Mouse (Mus musculus) kidney, embryonic 15.5 days (tissue): ENCODE data around the gene Sned1. TPM values are rescaled to one million over a fixed set of nuclear protein-coding genes. Genes with fewer than 3 reads are reported as not detected.
"Not testable (repeated sequence)": the region's sequence is repeated elsewhere in the genome, so short reads cannot be mapped to it uniquely, and the experiment has no call there.

Experiments
- ATAC-seq: fragments of 200-750 bp; cut with Nextera tagmentation; replicated peaks from 2 replicates; pipeline ENCODE4 v1.8.0; 2017; ENCODE audit warnings: moderate TSS enrichment; ENCODE audit not compliant: low FRiP score
- H3K27ac ChIP-seq: fragments of 300-500 bp; sonication (generic); 2 replicates; pipeline ENCODE4 v1.5.1; 2015; ENCODE audit warnings: mild to moderate bottlenecking, inconsistent platforms
- H3K27me3 ChIP-seq: fragments of 300-500 bp; sonication (generic); 2 replicates; pipeline ENCODE4 v1.6.1; 2015; ENCODE audit warnings: inconsistent platforms
- H3K36me3 ChIP-seq: fragments of 300-500 bp; sonication (generic); 2 replicates; pipeline ENCODE4 v1.6.1; 2015; ENCODE audit warnings: inconsistent platforms
- H3K4me1 ChIP-seq: fragments of 300-500 bp; sonication (generic); 2 replicates; pipeline ENCODE4 v1.6.1; 2015; ENCODE audit warnings: inconsistent platforms
- H3K4me2 ChIP-seq: fragments of 300-500 bp; sonication (generic); 2 replicates; pipeline ENCODE4 v1.6.1; 2015; ENCODE audit warnings: moderate library complexity, mild to moderate bottlenecking, inconsistent platforms
- H3K4me3 ChIP-seq: fragments of 300-500 bp; sonication (generic); replicated peaks from 2 replicates; pipeline ENCODE4 v1.5.1; 2015; ENCODE audit warnings: mild to moderate bottlenecking, inconsistent platforms
- H3K9ac ChIP-seq: fragments of 300-500 bp; sonication (generic); 2 replicates; pipeline ENCODE4 v1.6.1; 2015; ENCODE audit warnings: mild to moderate bottlenecking, inconsistent platforms
- H3K9me3 ChIP-seq: fragments of 300-500 bp; sonication (generic); replicated peaks from 2 replicates; pipeline ENCODE4 v1.6.1; 2016; ENCODE audit warnings: inconsistent platforms
- WGBS: fragments of 180-500 bp; shearing (Covaris S2); methylation state at CpG from one replicate; pipeline ENCODE4 v1.1.7; 2015; ENCODE audit warnings: mixed read lengths; 5-methylcytosine and 5-hydroxymethylcytosine counted together
- polyA plus RNA-seq: library from polyadenylated mRNA; unstranded; fragments of >200 nt; fragmentation: Nextera tagmentation; extraction: Ambion mirVana; gene quantifications from 2 replicates; pipeline ENCODE4 v1.2.1, GENCODE M21; 2015

The Sned1 gene
- polyA plus RNA-seq, 1 experiment from 2014 or later, result 14.7 TPM

- Histone ChIP-seq H3K4me2 (no peak overlapping the region), H3K27me3 (no peaks in the 10 kb centered on the region), H3K9ac (no peak overlapping the region), H3K4me3 (no peak overlapping the region), H3K4me1 (peaks cover 3% of the 10 kb centered on the region; the same call in 1 of the 2 replicates), H3K27ac (no peak overlapping the region), H3K36me3 (no peaks in the 10 kb centered on the region), H3K9me3 (no peaks in the 10 kb centered on the region)
- ATAC-seq, result no peak
- 81% methylated on average over 7 of the region's 7 CpGs for WGBS
These were observed 41.4 kb downstream of the Sned1 start for GRCm38 (mm10) chr1:93277041-93277440.

- Histone ChIP-seq H3K27ac (no peak overlapping the region), H3K36me3 (peaks cover 53% of the 10 kb centered on the region), H3K9me3 (no peaks in the 10 kb centered on the region), H3K4me2 (no peak overlapping the region), H3K4me3 (no peak overlapping the region), H3K27me3 (no peaks in the 10 kb centered on the region), H3K9ac (no peak overlapping the region), H3K4me1 (no peaks in the 10 kb centered on the region)
- no peak for ATAC-seq
- WGBS, result 61% methylated on average over 3 of the region's 3 CpGs
These were observed 54.1 kb downstream of the Sned1 start for GRCm38 (mm10) chr1:93289678-93290214.

- no peaks in the 10 kb centered on the region for H3K4me1 ChIP-seq
- no peaks in the 10 kb centered on the region for H3K9me3 ChIP-seq
- 86% methylated on average over 4 of the region's 4 CpGs for WGBS
- H3K27ac ChIP-seq, result no peak overlapping the region
- peaks cover 51% of the 10 kb centered on the region for H3K36me3 ChIP-seq
- H3K27me3 ChIP-seq, result no peaks in the 10 kb centered on the region
- no peak overlapping the region for H3K4me3 ChIP-seq
- ATAC-seq, result no peak
- no peak overlapping the region for H3K9ac ChIP-seq
- no peak overlapping the region for H3K4me2 ChIP-seq
These were observed 55.3 kb downstream of the Sned1 start for GRCm38 (mm10) chr1:93290956-93291355.

GRCm38 (mm10) chr1:93291591-93291990 lies 56.0 kb downstream of the Sned1 start:
- peaks cover 55% of the 10 kb centered on the region for H3K36me3 ChIP-seq
- H3K27ac ChIP-seq, result no peak overlapping the region
- no peaks in the 10 kb centered on the region for H3K27me3 ChIP-seq
- no peak for ATAC-seq
- 84% methylated on average over 1 of the region's 1 CpGs for WGBS
- H3K9me3 ChIP-seq, result no peaks in the 10 kb centered on the region
- no peaks in the 10 kb centered on the region for H3K4me1 ChIP-seq
- H3K4me2 ChIP-seq, result no peak overlapping the region
- H3K4me3 ChIP-seq, result no peak overlapping the region
- no peak overlapping the region for H3K9ac ChIP-seq

- no peaks in the 10 kb centered on the region for H3K4me1 ChIP-seq
- H3K4me3 ChIP-seq, result no peak overlapping the region
- H3K27ac ChIP-seq, result no peak overlapping the region
- H3K9ac ChIP-seq, result no peak overlapping the region
- ATAC-seq, result no peak
- WGBS, result 73% methylated on average over 8 of the region's 8 CpGs
- H3K4me2 ChIP-seq, result no peak overlapping the region
- peaks cover 56% of the 10 kb centered on the region for H3K36me3 ChIP-seq
- no peaks in the 10 kb centered on the region for H3K27me3 ChIP-seq
- H3K9me3 ChIP-seq, result no peaks in the 10 kb centered on the region
These were observed 56.4 kb downstream of the Sned1 start for GRCm38 (mm10) chr1:93292006-93292405.

GRCm38 (mm10) chr1:93294491-93294890 lies 58.9 kb downstream of the Sned1 start:
- not testable (repeated sequence) for ATAC-seq, H3K4me1 ChIP-seq, H3K27ac ChIP-seq, H3K27me3 ChIP-seq, H3K9ac ChIP-seq, H3K9me3 ChIP-seq, H3K4me3 ChIP-seq, H3K4me2 ChIP-seq
- WGBS, result 81% methylated on average over 3 of the region's 3 CpGs
- H3K36me3 ChIP-seq, result peaks cover 63% of the 10 kb centered on the region

- no peak for ATAC-seq
- peaks cover 90% of the 10 kb centered on the region for H3K36me3 ChIP-seq
These were observed 64.2 kb downstream of the Sned1 start for GRCm38 (mm10) chr1:93299791-93300190.

GRCm38 (mm10) chr1:93300578-93300977 lies 64.9 kb downstream of the Sned1 start:
- no peak overlapping the region for H3K9ac ChIP-seq
- no peak overlapping the region for H3K27ac ChIP-seq
- peaks cover 88% of the 10 kb centered on the region for H3K36me3 ChIP-seq
- no peaks in the 10 kb centered on the region for H3K9me3 ChIP-seq
- H3K4me3 ChIP-seq, result no peak overlapping the region
- H3K4me1 ChIP-seq, result peaks cover 9% of the 10 kb centered on the region
- ATAC-seq, result no peak
- no peaks in the 10 kb centered on the region for H3K27me3 ChIP-seq
- WGBS, result 85% methylated on average over 3 of the region's 3 CpGs
- H3K4me2 ChIP-seq, result no peak overlapping the region

More at GRCm38 (mm10) chr1:93299791-93300190, 64.2 kb downstream of the Sned1 start:
- Histone ChIP-seq H3K4me3 (no peak overlapping the region), H3K9ac (no peak overlapping the region), H3K4me2 (no peak overlapping the region), H3K27me3 (no peaks in the 10 kb centered on the region), H3K9me3 (no peaks in the 10 kb centered on the region), H3K27ac (no peak overlapping the region), H3K4me1 (peaks cover 5% of the 10 kb centered on the region)
- 90% methylated on average over 4 of the region's 4 CpGs for WGBS

GRCm38 (mm10) chr1:93305581-93306337 lies 70.1 kb downstream of the Sned1 start, which contains the start of gene Mterf4:
TSS of gene Mterf4 (minus strand) at chr1:93305915.
- peaks cover 9% of the 10 kb centered on the region for H3K4me1 ChIP-seq
- H3K4me3 ChIP-seq, result peak within 1 kb of the TSS; percentile 91
- no peaks in the 10 kb centered on the region for H3K9me3 ChIP-seq
- WGBS, result 6% methylated on average over 36 of the region's 36 CpGs
- peak; percentile 96 for ATAC-seq
- no peaks in the 10 kb centered on the region for H3K27me3 ChIP-seq
- peaks cover 52% of the 10 kb centered on the region for H3K36me3 ChIP-seq
- H3K27ac ChIP-seq, result peak within 1 kb of the TSS; percentile 71
- peak within 1 kb of the TSS; percentile 90 for H3K9ac ChIP-seq
- H3K4me2 ChIP-seq, result peak within 1 kb of the TSS; percentile 84

GRCm38 (mm10) chr1:93323973-93324372 lies 88.3 kb downstream of the Sned1 start:
- Histone ChIP-seq H3K4me2 (no peak overlapping the region), H3K4me3 (no peak overlapping the region), H3K27me3 (no peaks in the 10 kb centered on the region), H3K9me3 (no peaks in the 10 kb centered on the region), H3K27ac (no peak overlapping the region), H3K4me1 (no peaks in the 10 kb centered on the region), H3K36me3 (peaks cover 90% of the 10 kb centered on the region), H3K9ac (no peak overlapping the region)
- 90% methylated on average over 6 of the region's 6 CpGs for WGBS
- ATAC-seq, result no peak

GRCm38 (mm10) chr1:93326446-93326845 lies 90.8 kb downstream of the Sned1 start:
- 93% methylated on average over 3 of the region's 3 CpGs for WGBS
- no peak for ATAC-seq
- H3K27me3 ChIP-seq, result no peaks in the 10 kb centered on the region
- H3K4me2 ChIP-seq, result no peak overlapping the region
- no peak overlapping the region for H3K9ac ChIP-seq
- H3K4me3 ChIP-seq, result no peak overlapping the region
- no peak overlapping the region for H3K27ac ChIP-seq
- H3K9me3 ChIP-seq, result no peaks in the 10 kb centered on the region
- no peaks in the 10 kb centered on the region for H3K4me1 ChIP-seq
- H3K36me3 ChIP-seq, result peaks cover 87% of the 10 kb centered on the region

GRCm38 (mm10) chr1:93334621-93335020 lies 99.0 kb downstream of the Sned1 start:
- no peak for ATAC-seq
- Histone ChIP-seq H3K4me1 (no peaks in the 10 kb centered on the region), H3K36me3 (peaks cover 63% of the 10 kb centered on the region), H3K27me3 (no peaks in the 10 kb centered on the region), H3K9ac (no peak overlapping the region), H3K4me2 (no peak overlapping the region), H3K27ac (no peak overlapping the region), H3K9me3 (no peaks in the 10 kb centered on the region), H3K4me3 (no peak overlapping the region)
- 74% methylated on average over 2 of the region's 2 CpGs for WGBS
